Comparison of ENCODE assay signal across 24 mouse cellular contexts in the genomic region with DNA sequence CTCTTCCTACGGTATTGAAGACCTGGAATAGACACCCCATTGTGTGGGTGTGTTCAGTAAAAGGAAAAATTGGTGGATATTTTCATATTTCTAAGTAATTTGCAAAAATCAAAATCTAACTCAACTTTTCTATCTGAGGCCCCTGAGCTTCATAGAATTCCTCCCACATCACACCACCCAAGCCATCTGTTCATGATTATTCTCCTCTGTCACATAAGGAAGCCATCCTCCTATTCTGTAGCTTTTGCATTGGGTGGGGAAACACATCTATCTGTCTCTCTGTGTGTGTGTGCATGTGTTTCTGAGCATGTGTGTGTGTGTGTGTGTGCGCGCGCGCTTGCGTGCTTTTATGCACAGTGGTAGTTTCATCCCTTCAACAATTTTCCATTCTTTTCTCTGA.
DNase-seq lines count a peak whose midpoint lies in the region; ATAC-seq and TF ChIP-seq lines count a peak whose summit lies in the region.
"Had no signal": no experiment of that assay in that cellular context is flagged by ENCODE, and none has a peak within 500 bp of the region (broad histone marks: within the 10 kb centered on the region; RNA-seq: fewer than 3 reads in every experiment).

No protein-coding gene starts in this region.

- no peaks in the 10 kb centered on the region for H3K27me3 ChIP-seq in cerebellum, adult 2 months (ENCODE audit: control insufficient read depth, insufficient read depth, low read length)
- H3K27me3 ChIP-seq: forebrain, embryonic 15.5 days; limb, embryonic 12.5 days; liver, embryonic 13.5 days; lung, embryonic 15.5 days; midbrain, embryonic 13.5 days; neural tube, embryonic 15.5 days had no signal

- no peaks in the 10 kb centered on the region for H3K4me1 ChIP-seq in cerebellum, adult 2 months (ENCODE audit: control insufficient read depth, insufficient read depth, low read length)
- H3K4me1 ChIP-seq: forebrain, embryonic 15.5 days; limb, embryonic 12.5 days; liver, embryonic 13.5 days; lung, embryonic 15.5 days; midbrain, embryonic 13.5 days; neural tube, embryonic 15.5 days had no signal

- no peak for TF ChIP-seq POLR2A in cerebellum, adult 2 months (IDR thresholded peaks at IDR 0.05; ENCODE audit: borderline replicate concordance, insufficient read depth, low read length)

- no peak overlapping the region for H3K27ac ChIP-seq in cerebellum, adult 2 months (ENCODE audit: insufficient read depth, low read length)
- H3K27ac ChIP-seq: forebrain, embryonic 15.5 days; limb, embryonic 12.5 days; liver, embryonic 13.5 days; lung, embryonic 15.5 days; midbrain, embryonic 13.5 days; neural tube, embryonic 15.5 days; stomach, postnatal 0 days had no signal

- H3K4me3 ChIP-seq in cerebellum, adult 2 months (replicated peaks; ENCODE audit: insufficient read depth, low read depth, low read length), result no peak overlapping the region
- H3K4me3 ChIP-seq: forebrain, embryonic 15.5 days; limb, embryonic 12.5 days; liver, embryonic 13.5 days; lung, embryonic 15.5 days; midbrain, embryonic 13.5 days; myocyte; neural tube, embryonic 15.5 days had no signal

- WGBS in cerebellum, adult 2 months, result 91% methylated on average over 6 of the region's 6 CpGs

- DNase-seq in brain, adult 2 months (ENCODE audit: low read depth, low spot score), result peak; percentile 90
- DNase-seq in frontal cortex, adult 2 months (ENCODE audit: extremely low spot score in 1 of 2, low spot score in 1 of 2), result peak; percentile 72 to 82
- DNase-seq in layer of hippocampus, adult 9-11 months, result peak; percentile 69
- DNase-seq in left cerebral cortex, postnatal 25 days (ENCODE audit: low spot score in 2 of 2), result peak; percentile 55 to 92
- no peak for DNase-seq in spleen, postnatal 14 days (ENCODE audit: low spot score in 2 of 2)
- DNase-seq in cerebellum, adult 2 months, result no peak
- DNase-seq in adrenal gland, postnatal 4 days (ENCODE audit: low spot score in 2 of 2), result no peak
- DNase-seq: adrenal gland, postnatal 25 days; cerebellum, postnatal 25 days; gastrocnemius, postnatal 14 days; kidney, postnatal 25 days; liver, embryonic 13.5 days; thymus, postnatal 14 days had no signal

- TF ChIP-seq CTCF in cerebellum, adult 2 months (IDR thresholded peaks at IDR 0.05; ENCODE audit: borderline replicate concordance, insufficient read depth, low read depth, low read length), result no peak

- ATAC-seq in granulocyte monocyte progenitor cell, adult 5-6 weeks (replicated peaks; ENCODE audit: poor library complexity, severe bottlenecking), result no peak
- ATAC-seq: activated CD4-positive, CD25-positive, alpha-beta regulatory T cell, adult 4 months; forebrain, embryonic 15.5 days; hindbrain, embryonic 16.5 days; intestine, postnatal 0 days; midbrain, embryonic 13.5 days had no signal

- intact Hi-C loops in left cerebral cortex, postnatal 25 days (cut with DNase I), result loop anchor here (5.0 to 10.0 kb wide), 3 partner anchors 137 to 356 kb away; no protein-coding TSS in a partner anchor

Comparison
In these comparisons a context has a peak if more than half of its experiments do, and no peak if none do; other contexts are left out.
1. DNase-seq: peak in brain, adult 2 months (single experiment), frontal cortex, adult 2 months (2 of 2), layer of hippocampus, adult 9-11 months (single experiment) and left cerebral cortex, postnatal 25 days (2 of 2); none in spleen, postnatal 14 days (0 of 2), cerebellum, adult 2 months (0 of 2) and adrenal gland, postnatal 4 days (0 of 2).